Mouse (Mus musculus) thymus, adult 2 months (tissue): ENCODE data around the gene Crp. TPM values are rescaled to one million over a fixed set of nuclear protein-coding genes. Genes with fewer than 3 reads are reported as not detected.

Experiments
- DNase-seq: peaks from one replicate; pipeline ENCODE4 v3.0.0; 2021
- H3K27ac ChIP-seq: fragments of 200-500 bp; 2 replicates; pipeline ENCODE4 v1.5.1; 2012; ENCODE audit warnings: low read length, control low read depth; ENCODE audit not compliant: control insufficient read depth, insufficient read depth
- H3K27me3 ChIP-seq: fragments of 200-500 bp; 2 replicates; pipeline ENCODE4 v1.6.1; 2012; ENCODE audit warnings: mild to moderate bottlenecking, low read length, moderate library complexity, mixed read lengths; ENCODE audit not compliant: control insufficient read depth, insufficient read depth
- H3K36me3 ChIP-seq: fragments of 200-500 bp; 2 replicates; pipeline ENCODE4 v1.6.1; 2012; ENCODE audit warnings: mild to moderate bottlenecking, low read length, moderate library complexity; ENCODE audit not compliant: control insufficient read depth, insufficient read depth
- H3K4me1 ChIP-seq: fragments of 200-500 bp; replicated peaks from 2 replicates; pipeline ENCODE4 v1.6.1; 2012; ENCODE audit warnings: low read length; ENCODE audit not compliant: control insufficient read depth, insufficient read depth
- H3K4me3 ChIP-seq: fragments of 200-500 bp; 2 replicates; pipeline ENCODE4 v1.5.1; 2012; ENCODE audit warnings: mild to moderate bottlenecking, low read length, control low read depth, moderate library complexity; ENCODE audit not compliant: control insufficient read depth, insufficient read depth
- CTCF ChIP-seq: fragments of 200-500 bp; IDR thresholded peaks from 2 replicates; pipeline ENCODE4 v1.5.1; 2012; ENCODE audit warnings: mild to moderate bottlenecking, control low read depth, low read length, moderate library complexity, borderline replicate concordance; ENCODE audit not compliant: control insufficient read depth, poor library complexity, insufficient read depth; ENCODE audit errors: extremely low read depth
- POLR2A ChIP-seq: fragments of 200-500 bp; IDR thresholded peaks from 2 replicates; pipeline ENCODE4 v1.6.1; 2012; ENCODE audit warnings: mild to moderate bottlenecking, low read length, control low read depth, moderate library complexity; ENCODE audit not compliant: control insufficient read depth, poor library complexity, insufficient read depth; ENCODE audit errors: extremely low read depth
- WGBS: fragments of 180-500 bp; shearing (Covaris S2); methylation state at CpG from one replicate; pipeline ENCODE4 v1.1.7; 2018; 5-methylcytosine and 5-hydroxymethylcytosine counted together
- polyA plus RNA-seq: library from polyadenylated mRNA; depleted of rRNA; stranded (reverse); fragments of >200 nt; gene quantifications from 2 replicates; pipeline ENCODE4 v1.2.3, GENCODE M21; 2012; rRNA removed

Crp gene
- 1.6 and 2.1 TPM in 2 replicates for polyA plus RNA-seq

GRCm38 (mm10) chr1:172697844-172698243 is at the start of gene Crp:
Crp (plus strand) TSS chr1:172698055.
- TF ChIP-seq CTCF = no peak
- TF ChIP-seq POLR2A = no peak
- no peaks in the 10 kb centered on the region for H3K36me3 ChIP-seq
- no peak within 1 kb of the TSS for H3K4me3 ChIP-seq
- no peaks in the 10 kb centered on the region for H3K4me1 ChIP-seq
- no peak for DNase-seq
- WGBS = 83% methylated on average over 4 of the region's 4 CpGs
- no peak within 1 kb of the TSS; the same call in 1 of the 2 replicates for H3K27ac ChIP-seq
- no peaks in the 10 kb centered on the region for H3K27me3 ChIP-seq

- WGBS = 89% methylated on average over 9 of the region's 9 CpGs
- Histone ChIP-seq H3K4me3 (no peak overlapping the region), H3K27me3 (no peaks in the 10 kb centered on the region), H3K4me1 (no peaks in the 10 kb centered on the region), H3K36me3 (no peaks in the 10 kb centered on the region), H3K27ac (no peak overlapping the region)
- DNase-seq = no peak
- TF ChIP-seq CTCF (no peak), POLR2A (no peak)
Observed at GRCm38 (mm10) chr1:172649396-172649795, 48.5 kb upstream of the Crp start.

- Histone ChIP-seq H3K4me3 (no peak overlapping the region), H3K27ac (no peak overlapping the region), H3K4me1 (no peaks in the 10 kb centered on the region), H3K36me3 (no peaks in the 10 kb centered on the region), H3K27me3 (no peaks in the 10 kb centered on the region)
- DNase-seq = no peak
- no peak for TF ChIP-seq POLR2A
- WGBS = 74% methylated on average over 8 of the region's 8 CpGs
Observed at GRCm38 (mm10) chr1:172650519-172651287, 47.2 kb upstream of the Crp start.

GRCm38 (mm10) chr1:172651288-172651987 is 46.4 kb upstream of the Crp start:
- DNase-seq = no peak
- TF ChIP-seq POLR2A (no peak), CTCF (no peak)
- H3K27ac ChIP-seq = no peak overlapping the region
- WGBS = 71% methylated on average over 10 of the region's 10 CpGs
- no peaks in the 10 kb centered on the region for H3K4me1 ChIP-seq
- no peak overlapping the region for H3K4me3 ChIP-seq
- H3K27me3 ChIP-seq = no peaks in the 10 kb centered on the region
- H3K36me3 ChIP-seq = no peaks in the 10 kb centered on the region

- H3K27ac ChIP-seq = no peak overlapping the region
- no peaks in the 10 kb centered on the region for H3K27me3 ChIP-seq
- WGBS = 90% methylated on average over 18 of the region's 18 CpGs
- TF ChIP-seq POLR2A (no peak), CTCF (no peak)
- DNase-seq = no peak
- H3K4me1 ChIP-seq = no peaks in the 10 kb centered on the region
- H3K4me3 ChIP-seq = no peak overlapping the region
- H3K36me3 ChIP-seq = no peaks in the 10 kb centered on the region
Observed at GRCm38 (mm10) chr1:172652040-172652662, 45.7 kb upstream of the Crp start.

- 38% methylated on average over 6 of the region's 6 CpGs for WGBS
- Histone ChIP-seq H3K4me3 (no peak overlapping the region), H3K4me1 (no peaks in the 10 kb centered on the region), H3K27me3 (no peaks in the 10 kb centered on the region), H3K27ac (no peak overlapping the region), H3K36me3 (no peaks in the 10 kb centered on the region)
- no peak for DNase-seq
- TF ChIP-seq POLR2A (no peak), CTCF (no peak)
Observed at GRCm38 (mm10) chr1:172653900-172654299, 44.0 kb upstream of the Crp start.

DNA sequence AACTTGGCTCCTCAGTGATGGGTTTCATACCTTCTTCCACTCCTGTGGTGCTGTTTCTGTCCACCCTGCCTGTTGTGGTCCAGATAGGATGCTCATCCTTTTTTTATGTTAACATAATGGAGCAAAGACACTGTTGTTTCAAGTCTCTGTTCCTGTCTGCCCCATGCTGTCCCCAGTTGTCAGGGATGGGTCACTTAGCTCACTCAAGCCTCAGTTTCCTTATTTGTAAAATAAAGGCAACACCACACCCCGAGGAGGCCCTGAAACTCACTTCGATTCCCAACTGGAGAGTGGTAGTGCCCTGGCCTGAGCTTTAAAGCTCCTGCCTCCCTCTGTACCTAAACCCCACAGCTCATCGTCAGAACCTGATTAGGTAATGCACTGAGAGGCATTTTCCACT is 40.6 kb upstream of the Crp start:
- TF ChIP-seq POLR2A (no peak), CTCF (no peak)
- no peaks in the 10 kb centered on the region for H3K4me1 ChIP-seq
- no peak overlapping the region for H3K4me3 ChIP-seq
- H3K36me3 ChIP-seq = no peaks in the 10 kb centered on the region
- no peak overlapping the region for H3K27ac ChIP-seq
- H3K27me3 ChIP-seq = no peaks in the 10 kb centered on the region
- DNase-seq = no peak
- whole genome bisulfite sequencing = 81% methylated on average over 3 of the region's 3 CpGs
